Mouse (Mus musculus) lung, adult 2 months (tissue): Measurements from ENCODE around the gene Traf3ip1. TPM values are rescaled to one million over a fixed set of nuclear protein-coding genes. Genes with fewer than 3 reads are reported as not detected.

Experiments used
- DNase-seq: peaks from one replicate; pipeline ENCODE4 v3.0.0; 2022
- H3K4me1 ChIP-seq: fragments of 200-500 bp; 2 replicates; pipeline ENCODE4 v1.6.1; 2011; ENCODE audit warnings: low read length; ENCODE audit not compliant: control insufficient read depth, insufficient read depth
- H3K4me3 ChIP-seq: fragments of 200-500 bp; replicated peaks from 2 replicates; pipeline ENCODE3; 2011; ENCODE audit warnings: low read depth, mild to moderate bottlenecking, control low read depth, low read length; ENCODE audit errors: extremely low read depth
- CTCF ChIP-seq: fragments of 200-500 bp; IDR thresholded peaks from 2 replicates; pipeline ENCODE4 v1.5.1; 2011; ENCODE audit warnings: mild to moderate bottlenecking, low read length, control low read depth; ENCODE audit not compliant: insufficient read depth
- POLR2A ChIP-seq: fragments of 200-500 bp; IDR thresholded peaks from 2 replicates; pipeline ENCODE4 v1.6.1; 2011; ENCODE audit warnings: low read depth, mild to moderate bottlenecking, control low read depth, low read length, borderline replicate concordance; ENCODE audit errors: extremely low read depth
- WGBS: fragments of 180-500 bp; shearing (Covaris S2); methylation state at CpG from one replicate; pipeline ENCODE4 v1.1.7; 2018; 5-methylcytosine and 5-hydroxymethylcytosine counted together
- polyA plus RNA-seq: library from polyadenylated mRNA; depleted of rRNA; stranded (reverse); fragments of >200 nt; gene quantifications from 2 replicates; pipeline ENCODE4 v1.2.3, GENCODE M21; 2012

Gene Traf3ip1
- polyA plus RNA-seq, 1 experiment = 20.2 TPM

DNA sequence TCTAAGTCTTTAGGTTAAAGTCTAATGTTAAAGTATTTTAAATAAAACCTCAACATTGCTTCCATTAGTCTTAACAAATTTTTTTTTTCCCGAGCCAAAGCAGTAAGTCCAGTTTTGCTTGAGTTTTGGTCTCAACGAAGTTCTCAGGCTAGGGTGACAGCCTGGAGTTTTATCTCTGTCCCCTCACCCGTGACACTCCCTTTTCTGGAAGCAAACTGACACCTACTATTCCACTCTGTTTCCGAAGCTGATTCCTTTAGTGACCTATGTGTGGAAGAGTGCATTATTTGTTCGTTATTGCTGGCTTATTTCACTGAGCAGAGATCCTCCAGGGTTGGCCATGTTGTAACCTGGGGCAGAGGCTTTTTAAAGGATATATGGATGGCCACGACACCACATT is 44.8 kb downstream of the Traf3ip1 start:
- TF ChIP-seq CTCF (no peak), POLR2A (no peak)
- no peak for DNase-seq
- H3K4me1 ChIP-seq = peaks cover 11% of the 10 kb centered on the region
- no peak overlapping the region for H3K4me3 ChIP-seq
- WGBS = 34% methylated on average over 6 of the region's 6 CpGs

DNA sequence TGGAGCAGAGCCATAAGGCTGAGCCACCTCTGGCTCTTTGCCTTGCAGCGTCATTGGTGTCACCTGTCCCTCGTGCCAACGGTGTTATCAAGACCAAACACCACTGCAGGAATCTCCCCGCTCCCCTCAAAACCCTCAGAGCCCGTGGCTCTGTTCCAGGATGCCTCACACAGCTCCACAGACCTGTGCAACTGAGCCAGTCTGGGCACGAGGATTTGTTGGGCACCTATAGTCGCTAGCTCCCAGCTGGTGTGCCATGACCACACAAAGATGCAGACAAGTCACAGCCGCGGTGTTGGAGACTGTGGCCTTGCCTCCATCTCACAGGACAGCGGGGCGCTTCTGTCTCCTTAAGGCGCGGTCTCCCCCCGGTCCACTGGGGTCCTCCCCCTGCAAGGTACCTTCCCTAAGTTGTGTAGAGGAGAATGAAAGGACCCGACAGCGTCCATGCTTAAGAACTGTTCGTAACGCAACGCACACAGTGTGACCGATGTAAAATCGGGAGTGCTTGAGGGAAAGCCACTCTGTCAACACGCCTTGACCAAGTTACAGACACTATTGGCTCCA is 45.3 kb downstream of the Traf3ip1 start:
- 1% methylated on average over 22 of the region's 22 CpGs for WGBS
- peaks cover 11% of the 10 kb centered on the region for H3K4me1 ChIP-seq
- peak overlapping the region; percentile 72 for H3K4me3 ChIP-seq
- TF ChIP-seq POLR2A (no peak), CTCF (no peak)
- no peak for DNase-seq

DNA sequence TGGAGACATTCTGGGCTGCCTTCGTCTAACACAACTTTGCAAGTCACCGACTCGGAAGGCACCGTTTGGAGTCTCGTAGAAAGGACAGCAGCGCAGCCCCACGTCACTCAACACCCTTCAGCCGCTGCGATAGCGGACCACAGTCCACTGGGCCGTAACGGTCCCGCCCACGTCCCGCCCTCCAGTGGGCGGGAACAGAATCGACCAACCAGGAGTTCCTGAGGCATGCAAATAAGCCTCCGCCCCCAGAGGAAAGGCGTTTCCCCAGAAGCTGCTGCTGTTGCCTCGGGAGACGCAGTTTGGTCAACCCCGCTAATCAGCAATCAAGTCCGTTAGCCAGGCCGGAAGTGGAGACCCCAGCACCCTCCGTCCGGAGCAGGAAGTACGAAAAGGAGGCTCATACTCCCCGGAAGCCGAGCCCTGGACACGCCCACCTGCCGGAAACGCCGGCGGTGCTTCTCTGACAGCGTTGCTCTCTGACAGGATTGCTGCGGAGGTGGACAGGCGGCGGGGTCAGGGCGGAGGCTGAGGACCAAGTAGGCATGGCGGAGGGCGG is 45.9 kb downstream of the Traf3ip1 start, which contains the start of gene Asb1:
Gene Asb1, plus strand, starts transcription at position 274 of the 556 bp plus-strand sequence.
- Histone ChIP-seq H3K4me3 (peak within 1 kb of the TSS; percentile 72), H3K4me1 (peaks cover 11% of the 10 kb centered on the region)
- DNase-seq = peak; percentile 92
- peak; percentile 94; the same call in 1 of the 2 replicates for TF ChIP-seq POLR2A
- no peak for TF ChIP-seq CTCF
- under 1% methylated on average over 41 of the region's 41 CpGs for WGBS

DNA sequence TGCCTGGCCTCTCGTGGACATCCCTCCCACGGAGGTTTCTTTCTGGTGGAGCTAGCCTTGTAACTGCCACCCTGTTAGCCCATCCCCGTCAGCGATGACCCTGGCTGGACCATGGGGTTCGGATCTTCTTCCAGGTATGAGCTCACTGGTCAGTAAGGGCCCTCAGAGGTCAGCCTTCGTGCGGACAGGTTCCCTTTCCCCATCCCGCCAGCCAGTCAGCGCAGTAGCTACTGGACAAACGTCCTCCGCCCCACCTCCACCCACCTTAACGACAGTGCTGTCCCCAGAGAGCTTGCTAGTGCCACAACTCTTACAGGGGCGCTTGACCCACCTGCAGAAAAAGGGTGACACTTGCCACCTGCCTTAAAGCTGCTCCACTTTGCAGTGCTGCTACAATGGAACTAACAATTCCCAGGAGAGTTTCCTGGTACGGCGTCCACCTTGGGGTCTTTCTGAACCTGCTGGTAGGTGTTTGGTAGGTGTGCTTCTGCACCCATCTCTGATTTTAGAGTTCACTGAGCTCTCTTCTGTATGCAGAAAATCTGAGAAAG is 46.7 kb downstream of the Traf3ip1 start:
- Histone ChIP-seq H3K4me3 (peak overlapping the region; percentile 72), H3K4me1 (peaks cover 11% of the 10 kb centered on the region)
- DNase-seq = no peak
- TF ChIP-seq CTCF = no peak
- TF ChIP-seq POLR2A = no peak
- 18% methylated on average over 15 of the region's 15 CpGs for WGBS

- no peak for DNase-seq
- Histone ChIP-seq H3K4me1 (peaks cover 11% of the 10 kb centered on the region), H3K4me3 (no peak overlapping the region)
- WGBS = 81% methylated on average over 4 of the region's 4 CpGs
- TF ChIP-seq CTCF = no peak
- TF ChIP-seq POLR2A = no peak
Measured at GRCm38 (mm10) chr1:91543974-91544373, 49.5 kb downstream of the Traf3ip1 start.

- peaks cover 6% of the 10 kb centered on the region for H3K4me1 ChIP-seq
- DNase-seq = no peak
- TF ChIP-seq POLR2A (no peak), CTCF (no peak)
- 75% methylated on average over 1 of the region's 1 CpGs for WGBS
- no peak overlapping the region for H3K4me3 ChIP-seq
Measured at GRCm38 (mm10) chr1:91545226-91545625, 50.8 kb downstream of the Traf3ip1 start.

- DNase-seq = no peak
- Histone ChIP-seq H3K4me3 (no peak overlapping the region), H3K4me1 (no peaks in the 10 kb centered on the region)
- TF ChIP-seq POLR2A = no peak
- no peak for TF ChIP-seq CTCF
- over 99% methylated on average over 5 of the region's 5 CpGs for WGBS
Measured at GRCm38 (mm10) chr1:91547567-91547966, 53.1 kb downstream of the Traf3ip1 start.

- TF ChIP-seq CTCF (no peak), POLR2A (no peak)
- H3K4me1 ChIP-seq = no peaks in the 10 kb centered on the region
- H3K4me3 ChIP-seq = no peak overlapping the region
- no peak for DNase-seq
- 72% methylated on average over 2 of the region's 2 CpGs for WGBS
Measured at GRCm38 (mm10) chr1:91549073-91549472, 54.6 kb downstream of the Traf3ip1 start.

- no peak for TF ChIP-seq POLR2A
- no peak for TF ChIP-seq CTCF
- 54% methylated on average over 2 of the region's 2 CpGs for WGBS
- Histone ChIP-seq H3K4me3 (no peak overlapping the region), H3K4me1 (no peaks in the 10 kb centered on the region)
- DNase-seq = no peak
Measured at GRCm38 (mm10) chr1:91557099-91557498, 62.7 kb downstream of the Traf3ip1 start.

- no peak for TF ChIP-seq POLR2A
- no peak for TF ChIP-seq CTCF
- 72% methylated on average over 6 of the region's 6 CpGs for WGBS
- no peak for DNase-seq
- no peaks in the 10 kb centered on the region for H3K4me1 ChIP-seq
- no peak overlapping the region for H3K4me3 ChIP-seq
Measured at GRCm38 (mm10) chr1:91561226-91561625, 66.8 kb downstream of the Traf3ip1 start.
